Mouse (Mus musculus) G1E (cell line): ENCODE measurements around the gene Fxyd5.

Experiments used
- CTCF ChIP-seq: IDR thresholded peaks from 2 replicates; pipeline ENCODE4 v1.5.1; 2012; ENCODE audit warnings: low read depth, low read length, inconsistent platforms, mixed read lengths
- GATA1 ChIP-seq: IDR thresholded peaks from 2 replicates; pipeline ENCODE4 v1.6.1; 2012; ENCODE audit warnings: borderline replicate concordance, low read length, inconsistent platforms, mixed read lengths
- TAL1 ChIP-seq: conservative IDR thresholded peaks from 2 replicates; pipeline ENCODE4 v1.6.1; 2012; ENCODE audit warnings: low read depth, low read length, inconsistent platforms, mixed read lengths

GRCm38 (mm10) chr7:31017104-31017901, 25.0 kb downstream of the Fxyd5 start:
- no peak for TF ChIP-seq CTCF
- TF ChIP-seq GATA1 = no peak
- TF ChIP-seq TAL1 = no peak
